Mouse (Mus musculus) mouse trophoblast stem cell (cell line): ENCODE measurements around the gene Trim8.

ENCODE experiments used
- in situ Hi-C, 2 experiments: fragments of 300-500 bp; cut with MseI, MboI; formaldehyde crosslinking; loops; 2 replicates in 1 of 2; 3 replicates in 1 of 2; pipeline ENCODE4 v1.15.1; 2025

Gene Trim8

GRCm38 (mm10) chr19:46504822-46505417, 3.4 kb downstream of the Trim8 start:
- in situ Hi-C loops = no loop called here

GRCm38 (mm10) chr19:46505646-46506371, 4.3 kb downstream of the Trim8 start:
- in situ Hi-C loops = no loop called here

DNA sequence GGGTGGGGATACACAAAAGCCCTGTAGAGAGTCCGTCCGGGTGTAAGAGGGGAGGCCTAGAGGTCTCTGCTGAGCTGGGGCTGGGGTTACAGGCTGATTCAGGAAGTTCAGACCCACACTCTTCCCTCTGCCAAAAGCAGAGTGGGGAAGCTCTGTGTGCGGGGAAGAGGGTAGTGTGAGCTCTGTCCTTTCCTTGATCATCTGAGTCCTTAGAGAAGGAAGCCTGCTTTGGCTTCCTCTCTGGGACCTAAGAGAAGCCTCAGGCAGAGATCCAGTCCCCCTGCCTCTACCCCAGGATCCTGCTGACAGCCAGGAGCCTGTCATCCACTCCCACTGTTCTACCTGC, 4.8 kb downstream of the Trim8 start:
- in situ Hi-C loops = no loop called here

DNA sequence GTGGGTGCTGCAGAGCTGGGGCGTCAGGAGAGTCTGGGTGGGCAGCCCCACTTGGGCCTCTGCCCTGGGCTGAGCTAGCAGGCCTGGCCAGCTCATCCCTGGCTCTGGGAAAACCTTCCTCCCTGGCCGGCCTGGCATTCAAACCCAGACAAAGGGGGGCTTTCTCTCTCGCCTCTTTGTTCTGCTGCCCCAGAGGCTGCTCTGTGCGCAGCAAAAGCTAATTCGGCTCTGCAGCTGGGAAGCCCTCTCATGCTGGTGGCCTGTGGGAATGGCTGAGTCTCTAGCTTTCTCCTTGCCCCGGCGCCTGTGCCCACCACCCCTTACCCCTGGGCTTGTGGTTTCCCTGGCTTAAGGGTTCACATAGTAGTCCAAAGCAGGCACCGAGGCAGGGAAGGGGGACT, 5.7 kb downstream of the Trim8 start:
- in situ Hi-C loops = no loop called here

GRCm38 (mm10) chr19:46507806-46508205, 6.3 kb downstream of the Trim8 start:
- in situ Hi-C loops = no loop called here

GRCm38 (mm10) chr19:46508738-46509137, 7.2 kb downstream of the Trim8 start:
- in situ Hi-C loops = no loop called here

DNA sequence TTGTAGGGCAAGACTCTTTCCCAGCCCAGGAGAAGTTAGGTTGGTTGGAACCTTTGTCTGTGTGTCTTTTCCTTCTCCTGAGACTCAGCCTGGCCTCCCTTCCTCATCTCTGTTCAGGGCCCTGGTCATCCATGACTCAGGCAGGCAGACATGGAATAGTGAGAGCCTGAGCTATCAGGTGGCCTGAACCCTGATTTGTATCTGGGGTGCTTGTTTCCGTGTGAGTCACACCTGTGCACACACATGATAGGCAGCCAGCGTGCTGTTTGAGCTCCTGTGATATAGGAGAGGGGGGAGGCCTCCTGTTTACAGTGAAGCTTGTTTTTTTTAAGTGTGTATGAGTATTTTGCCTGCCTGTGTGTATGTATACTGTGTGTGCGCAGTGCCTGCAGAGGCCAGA, 7.7 kb downstream of the Trim8 start:
- in situ Hi-C loops = no loop called here

DNA sequence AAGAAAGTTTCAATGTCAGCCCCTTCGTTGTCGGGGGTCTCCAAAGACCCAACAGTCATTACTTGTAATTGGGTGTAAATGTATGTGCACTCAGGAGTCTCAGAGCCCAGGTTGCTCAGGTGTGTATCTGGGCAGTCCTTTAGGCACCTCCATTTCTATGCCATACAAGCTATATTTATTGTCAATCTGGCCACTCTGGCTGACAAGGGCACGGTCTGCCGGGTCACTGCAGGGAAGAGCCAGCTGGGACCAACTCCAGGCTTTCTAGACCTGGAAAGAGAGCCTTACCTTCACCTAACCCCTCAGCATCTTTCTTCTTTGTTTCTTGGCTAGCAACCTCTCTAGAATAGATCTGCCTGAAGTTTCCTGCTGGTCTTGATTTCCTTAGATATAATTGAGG, 8.2 kb downstream of the Trim8 start:
- in situ Hi-C loops = no loop called here

DNA sequence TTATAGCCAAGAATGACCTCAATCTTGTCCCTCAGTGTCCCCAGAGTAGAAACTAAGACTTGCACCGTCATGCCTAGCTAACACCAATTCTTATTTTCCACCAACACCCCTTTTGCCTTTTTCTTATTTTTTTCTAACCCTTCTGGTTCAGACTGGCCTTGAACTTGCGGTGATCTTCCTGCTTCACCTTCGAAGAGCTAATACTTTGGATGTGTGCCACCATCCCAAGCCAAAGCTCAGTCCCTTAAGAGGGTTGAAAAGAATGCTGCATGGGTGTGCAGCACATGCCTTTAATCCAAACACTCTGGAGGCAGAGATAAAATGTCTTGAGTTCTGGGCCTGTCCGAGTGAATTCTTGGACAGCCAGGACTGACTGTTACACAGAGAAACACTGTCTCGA, 8.9 kb downstream of the Trim8 start:
- in situ Hi-C loops = no loop called here

DNA sequence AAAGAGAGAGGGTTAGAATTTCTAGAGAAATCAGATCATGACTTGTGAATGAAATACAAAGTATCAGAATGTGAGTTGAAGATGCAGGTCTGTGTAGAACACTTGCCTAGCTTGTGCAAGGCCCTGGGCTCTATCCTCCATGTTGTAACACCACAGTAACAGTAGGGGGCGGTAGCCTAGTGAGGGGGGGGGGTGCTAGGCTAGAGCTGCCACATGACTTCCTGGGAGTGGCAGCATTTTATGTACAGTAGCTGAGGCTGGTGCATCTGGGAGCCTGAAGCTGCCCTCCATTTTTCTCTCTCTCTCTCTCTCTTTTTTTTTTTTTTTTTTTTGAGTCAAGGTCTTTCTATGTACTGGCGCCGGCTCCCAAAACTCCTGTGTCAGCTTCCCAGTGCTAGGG, 9.3 kb downstream of the Trim8 start:
- in situ Hi-C loops = no loop called here

GRCm38 (mm10) chr19:46511263-46511662, 9.8 kb downstream of the Trim8 start:
- in situ Hi-C loops = no loop called here

DNA sequence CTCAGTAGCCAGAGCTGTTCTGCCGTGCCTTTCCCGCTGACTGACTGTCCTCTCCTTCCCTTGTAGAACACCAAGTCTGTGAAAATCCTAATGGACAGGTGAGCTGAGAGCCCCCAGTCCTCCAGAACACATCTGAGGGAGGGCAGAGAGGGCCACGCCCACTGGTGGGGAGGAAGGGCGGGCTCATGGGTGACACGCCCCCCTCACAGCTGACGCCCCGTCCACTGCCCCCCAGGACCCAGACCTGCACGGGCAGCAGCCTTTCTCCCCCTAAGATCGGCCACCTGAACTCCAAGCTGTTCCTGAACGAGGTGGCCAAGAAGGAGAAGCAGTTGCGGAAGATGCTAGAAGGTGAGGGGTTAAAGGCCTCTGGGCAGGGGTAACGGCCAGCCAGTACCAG, 12.9 kb downstream of the Trim8 start:
- in situ Hi-C loops = no loop called here

DNA sequence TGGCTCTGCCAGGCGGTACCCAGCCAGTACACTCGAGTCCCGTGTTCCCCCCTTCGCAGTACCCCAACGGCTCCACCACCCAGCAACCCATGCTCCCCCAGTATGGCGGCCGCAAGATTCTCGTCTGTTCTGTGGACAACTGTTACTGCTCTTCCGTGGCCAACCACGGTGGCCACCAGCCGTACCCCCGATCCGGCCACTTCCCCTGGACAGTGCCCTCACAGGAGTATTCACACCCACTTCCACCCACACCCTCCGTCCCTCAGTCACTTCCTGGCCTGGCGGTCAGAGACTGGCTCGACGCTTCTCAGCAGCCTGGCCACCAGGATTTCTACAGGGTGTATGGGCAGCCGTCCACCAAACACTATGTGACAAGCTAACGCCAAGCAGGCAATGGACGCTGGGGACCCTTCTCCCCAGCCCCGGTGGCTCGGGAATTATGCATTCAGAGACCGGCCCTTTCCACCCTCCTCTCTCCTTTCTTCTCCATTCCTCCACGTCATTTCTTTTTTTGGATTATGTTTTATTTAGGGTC, 13.9 kb downstream of the Trim8 start:
- in situ Hi-C loops = no loop called here

GRCm38 (mm10) chr19:46516667-46517528, 15.4 kb downstream of the Trim8 start:
- in situ Hi-C loops = no loop called here

GRCm38 (mm10) chr19:46517529-46518351, 16.2 kb downstream of the Trim8 start:
- in situ Hi-C loops = no loop called here

- in situ Hi-C loops = no loop called here
Measured at GRCm38 (mm10) chr19:46518352-46518787, 16.9 kb downstream of the Trim8 start.

GRCm38 (mm10) chr19:46518828-46519621, 17.5 kb downstream of the Trim8 start:
- in situ Hi-C loops = no loop called here

DNA sequence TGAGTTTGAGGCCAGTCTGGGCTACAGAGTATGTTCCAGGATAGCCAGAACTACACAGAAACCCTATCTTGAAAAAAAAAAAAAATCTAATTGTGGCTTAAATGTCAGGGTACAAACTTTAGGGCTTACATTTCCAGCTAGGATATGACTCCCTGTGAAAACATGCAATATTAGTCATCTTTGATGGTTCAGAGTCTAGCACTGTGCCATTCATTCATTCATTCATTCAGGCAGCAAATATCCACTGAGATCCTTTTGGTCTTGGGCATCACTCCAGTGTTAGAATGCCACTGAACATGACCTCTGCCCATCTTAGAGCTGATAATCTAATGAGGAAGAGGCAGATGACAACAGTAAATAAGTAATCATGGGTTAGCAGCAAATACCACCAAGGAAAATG, 20.2 kb downstream of the Trim8 start:
- in situ Hi-C loops = no loop called here

DNA sequence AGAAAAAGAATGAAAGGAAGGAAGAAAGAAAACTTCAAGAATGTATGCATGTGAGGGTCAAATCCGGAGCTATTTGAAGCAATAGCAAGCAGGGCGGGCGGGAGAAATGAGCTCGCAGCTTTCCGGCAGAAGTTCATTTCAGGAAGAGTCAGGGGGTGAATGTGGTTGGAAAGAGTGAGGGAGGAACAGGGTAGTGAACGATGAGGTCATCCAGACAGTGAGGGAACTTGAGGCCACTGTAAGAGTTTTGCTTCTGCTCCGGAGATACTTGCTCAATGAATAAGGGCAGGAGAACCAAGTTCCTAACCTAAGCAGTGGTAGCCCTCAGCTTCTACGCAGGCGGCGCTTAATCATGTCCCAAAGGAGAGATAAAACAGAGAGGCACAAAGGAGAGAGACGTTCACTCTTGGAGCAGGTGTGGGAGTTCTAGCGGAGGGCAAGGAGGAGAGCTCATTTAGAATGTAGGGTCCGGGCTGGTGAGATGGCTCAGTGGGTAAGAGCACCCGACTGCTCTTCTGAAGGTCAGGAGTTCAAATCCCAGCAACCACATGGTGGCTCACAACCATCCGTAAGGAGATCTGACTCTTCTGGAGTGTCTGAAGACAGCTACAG, 21.0 kb downstream of the Trim8 start:
- in situ Hi-C loops = no loop called here

- in situ Hi-C loops = no loop called here
Measured at GRCm38 (mm10) chr19:46523131-46523479, 21.6 kb downstream of the Trim8 start.
